Mouse (Mus musculus): ENCODE data around the gene Dnm1l. TPM values are rescaled to one million over a fixed set of nuclear protein-coding genes. Genes with fewer than 3 reads are reported as not detected.

Gene Dnm1l
- polyA plus RNA-seq, 1 experiment, result 94.8 TPM

DNA sequence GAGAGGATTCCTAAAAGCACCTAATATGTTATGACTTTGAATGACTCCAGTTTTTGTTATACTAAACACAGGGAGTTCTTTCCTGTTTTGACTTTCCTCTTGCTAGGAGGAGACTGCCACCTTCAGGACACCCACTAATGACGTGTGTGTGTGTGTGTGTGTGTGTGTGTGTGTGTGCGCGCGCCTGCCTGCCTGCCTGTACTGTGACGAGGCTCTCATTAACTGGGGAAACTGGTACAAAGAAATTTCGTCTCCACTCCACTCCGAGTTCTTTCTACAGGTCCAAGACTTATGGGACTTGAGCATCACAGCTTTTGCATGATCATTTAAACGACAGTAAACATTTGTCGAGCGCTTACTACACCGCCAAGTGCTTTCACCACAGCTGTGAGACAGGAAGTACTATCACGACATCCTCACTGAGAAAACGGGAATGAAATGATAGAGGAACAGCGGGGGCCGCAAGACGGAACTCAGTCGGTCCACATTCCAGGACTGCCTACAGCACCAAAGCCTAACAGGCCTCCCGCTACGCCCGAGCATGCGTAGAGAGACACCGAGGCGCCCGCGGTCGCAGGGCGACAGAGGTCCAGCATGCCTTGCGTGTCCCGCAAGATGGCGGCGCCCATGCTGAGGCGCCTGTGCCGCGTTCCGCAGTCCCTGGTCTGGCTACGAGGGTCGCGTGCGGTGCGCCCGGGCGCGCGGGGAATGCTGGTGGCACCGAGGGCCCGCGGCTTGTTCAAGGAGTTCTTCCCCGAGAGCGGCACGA, 56.2 kb downstream of the Dnm1l start, which contains the start of gene Yars2:
Yars2 (plus strand) TSS at position 597 of the 769 bp plus-strand sequence.
- H3K27ac ChIP-seq (ENCODE audit: insufficient read depth, low read length), result peak within 1 kb of the TSS; percentile 97
- H3K4me3 ChIP-seq (ENCODE audit: insufficient read depth, low read length), result peak within 1 kb of the TSS; percentile 39
- TF ChIP-seq POLR2A (IDR thresholded peaks at IDR 0.05; ENCODE audit: extremely low read depth, insufficient read depth, low read length) (peak; percentile 95), CTCF (IDR thresholded peaks at IDR 0.05; ENCODE audit: extremely low read depth, insufficient read depth, low read length) (peak; percentile 54; the same call in 1 of the 2 replicates)
- peaks cover 5% of the 10 kb centered on the region; the same call in 1 of the 2 replicates for H3K4me1 ChIP-seq (ENCODE audit: control insufficient read depth, insufficient read depth, low read length)

- H3K4me1 ChIP-seq (ENCODE audit: control insufficient read depth, insufficient read depth, low read length), result no peaks in the 10 kb centered on the region
- TF ChIP-seq POLR2A (IDR thresholded peaks at IDR 0.05; ENCODE audit: extremely low read depth, insufficient read depth, low read length) (no peak), CTCF (IDR thresholded peaks at IDR 0.05; ENCODE audit: extremely low read depth, insufficient read depth, low read length) (no peak)
- no peak overlapping the region for H3K4me3 ChIP-seq (ENCODE audit: insufficient read depth, low read length)
- H3K27ac ChIP-seq (ENCODE audit: insufficient read depth, low read length), result no peak overlapping the region
Observed at GRCm38 (mm10) chr16:16273752-16274151, 85.0 kb downstream of the Dnm1l start.

DNA sequence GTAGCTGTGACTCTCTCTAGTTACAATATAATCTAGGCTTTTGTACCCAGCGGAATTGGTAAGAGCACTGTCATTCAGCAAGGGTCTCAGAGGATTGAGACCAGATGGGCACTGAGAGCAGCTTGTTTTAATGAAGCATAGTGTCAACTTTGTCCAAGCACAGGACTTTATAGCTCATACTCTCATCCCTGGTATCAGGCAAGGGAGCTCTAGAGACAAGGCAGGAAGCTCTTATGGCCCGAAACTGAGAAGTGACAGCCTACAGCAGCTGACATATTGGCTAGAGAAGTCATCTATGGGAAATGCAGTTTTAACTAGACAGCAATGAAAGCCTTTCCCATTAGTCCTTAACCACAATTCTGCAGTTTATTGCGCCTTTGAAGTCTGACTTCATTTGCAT, 85.8 kb downstream of the Dnm1l start:
- no peak for TF ChIP-seq CTCF (IDR thresholded peaks at IDR 0.05; ENCODE audit: extremely low read depth, insufficient read depth, low read length)
- no peak for TF ChIP-seq POLR2A (IDR thresholded peaks at IDR 0.05; ENCODE audit: extremely low read depth, insufficient read depth, low read length)
- H3K4me1 ChIP-seq (ENCODE audit: control insufficient read depth, insufficient read depth, low read length), result no peaks in the 10 kb centered on the region
- H3K27ac ChIP-seq (ENCODE audit: insufficient read depth, low read length), result no peak overlapping the region
- no peak overlapping the region for H3K4me3 ChIP-seq (ENCODE audit: insufficient read depth, low read length)

GRCm38 (mm10) chr16:16262436-16262835, 96.3 kb downstream of the Dnm1l start:
- no peaks in the 10 kb centered on the region for H3K4me1 ChIP-seq (ENCODE audit: control insufficient read depth, insufficient read depth, low read length)
- H3K4me3 ChIP-seq (ENCODE audit: insufficient read depth, low read length), result no peak overlapping the region
- H3K27ac ChIP-seq (ENCODE audit: insufficient read depth, low read length), result no peak overlapping the region
- TF ChIP-seq CTCF (IDR thresholded peaks at IDR 0.05; ENCODE audit: extremely low read depth, insufficient read depth, low read length) (no peak), POLR2A (IDR thresholded peaks at IDR 0.05; ENCODE audit: extremely low read depth, insufficient read depth, low read length) (no peak)

Other genes starting within 250 kb of the Dnm1l start
- gene Pkp2, start 145.6 kb downstream of the Dnm1l start, polyA plus RNA-seq (2012; rRNA removed), result 1.9 and 5.3 TPM in 2 replicates
- gene Yars2, start 56.0 kb downstream of the Dnm1l start, polyA plus RNA-seq (2012; rRNA removed), result 21.7 and 23.6 TPM in 2 replicates
- 7.6 and 8.2 TPM in 2 replicates for gene Fgd4, start 241.6 kb upstream of the Dnm1l start, polyA plus RNA-seq (2012; rRNA removed)

Measured in cortical plate, adult 2 months (tissue).